Mouse (Mus musculus) lung, embryonic 15.5 days (tissue): ENCODE data around the gene Spata31d1b. TPM values are rescaled to one million over a fixed set of nuclear protein-coding genes. Genes with fewer than 3 reads are reported as not detected.
A peak's percentile ranks its signal among the peaks of the same experiment; 100 is the strongest.
"Not testable (repeated sequence)": the region's sequence is repeated elsewhere in the genome, so short reads cannot be mapped to it uniquely, and the experiment has no call there.

Experiments used
- ATAC-seq: fragments of 200-750 bp; cut with Nextera tagmentation; 2 replicates; pipeline ENCODE4 v1.8.0; 2017; ENCODE audit warnings: moderate number of reproducible peaks, borderline replicate concordance; ENCODE audit not compliant: low FRiP score, low TSS enrichment; ENCODE audit errors: extremely low read depth
- H3K27ac ChIP-seq: fragments of 300-500 bp; sonication (generic); 2 replicates; pipeline ENCODE4 v1.5.1; 2015; ENCODE audit warnings: moderate library complexity, mild to moderate bottlenecking, inconsistent platforms
- H3K27me3 ChIP-seq: fragments of 300-500 bp; sonication (generic); 2 replicates; pipeline ENCODE4 v1.6.1; 2015; ENCODE audit warnings: inconsistent platforms
- H3K36me3 ChIP-seq: fragments of 300-500 bp; sonication (generic); 2 replicates; pipeline ENCODE4 v1.6.1; 2015; ENCODE audit warnings: inconsistent platforms
- H3K4me1 ChIP-seq: fragments of 300-500 bp; sonication (generic); 2 replicates; pipeline ENCODE4 v1.6.1; 2015; ENCODE audit warnings: inconsistent platforms
- H3K4me2 ChIP-seq: fragments of 300-500 bp; sonication (generic); 2 replicates; pipeline ENCODE4 v1.6.1; 2015; ENCODE audit warnings: inconsistent platforms, mild to moderate bottlenecking, moderate library complexity
- H3K4me3 ChIP-seq: fragments of 300-500 bp; sonication (generic); 2 replicates; pipeline ENCODE4 v1.5.1; 2015; ENCODE audit warnings: mild to moderate bottlenecking, inconsistent platforms
- H3K9ac ChIP-seq: fragments of 300-500 bp; sonication (generic); 2 replicates; pipeline ENCODE4 v1.6.1; 2015; ENCODE audit warnings: inconsistent platforms
- H3K9me3 ChIP-seq: fragments of 300-500 bp; sonication (generic); 2 replicates; pipeline ENCODE4 v1.6.1; 2016; ENCODE audit warnings: inconsistent platforms
- whole genome bisulfite sequencing: fragments of 180-500 bp; shearing (Covaris S2); methylation state at CpG from one replicate; pipeline ENCODE4 v1.1.7; 2015; 5-methylcytosine and 5-hydroxymethylcytosine counted together
- polyA plus RNA-seq: library from polyadenylated mRNA; unstranded; fragments of >200 nt; fragmentation: Nextera tagmentation; extraction: Ambion mirVana; gene quantifications from 2 replicates; pipeline ENCODE4 v1.2.1, GENCODE M21; 2015

The Spata31d1b gene
- polyA plus RNA-seq, 1 experiment from 2014 or later, result not detected

GRCm38 (mm10) chr13:59699131-59699530 is 13.0 kb upstream of the Spata31d1b start:
- Histone ChIP-seq H3K4me2 (no peak overlapping the region), H3K27me3 (no peaks in the 10 kb centered on the region), H3K4me3 (no peak overlapping the region), H3K27ac (no peak overlapping the region), H3K9me3 (no peaks in the 10 kb centered on the region), H3K9ac (no peak overlapping the region), H3K36me3 (no peaks in the 10 kb centered on the region), H3K4me1 (peaks cover under 1% of the 10 kb centered on the region; the same call in 1 of the 2 replicates)
- ATAC-seq, result no peak
- WGBS, result 91% methylated on average over 8 of the region's 8 CpGs

- not testable (repeated sequence) for H3K4me1 ChIP-seq, ATAC-seq, H3K27me3 ChIP-seq, H3K9me3 ChIP-seq, H3K4me2 ChIP-seq, H3K36me3 ChIP-seq, H3K9ac ChIP-seq, H3K4me3 ChIP-seq, H3K27ac ChIP-seq
- 40% methylated on average over 1 of the region's 1 CpGs for WGBS
Measured at GRCm38 (mm10) chr13:59700137-59700536, 11.9 kb upstream of the Spata31d1b start.

GRCm38 (mm10) chr13:59703514-59703913 is 8.6 kb upstream of the Spata31d1b start:
- no peaks in the 10 kb centered on the region for H3K9me3 ChIP-seq
- H3K27ac ChIP-seq, result no peak overlapping the region
- 78% methylated on average over 12 of the region's 12 CpGs for WGBS
- H3K4me1 ChIP-seq, result peaks cover 8% of the 10 kb centered on the region; the same call in 1 of the 2 replicates
- no peak overlapping the region for H3K9ac ChIP-seq
- no peaks in the 10 kb centered on the region for H3K27me3 ChIP-seq
- H3K4me2 ChIP-seq, result no peak overlapping the region
- H3K4me3 ChIP-seq, result no peak overlapping the region
- no peak for ATAC-seq
- no peaks in the 10 kb centered on the region for H3K36me3 ChIP-seq

GRCm38 (mm10) chr13:59704562-59704961 is 7.5 kb upstream of the Spata31d1b start:
- peaks cover 8% of the 10 kb centered on the region; the same call in 1 of the 2 replicates for H3K4me1 ChIP-seq
- peak overlapping the region; percentile 10; the same call in 1 of the 2 replicates for H3K4me2 ChIP-seq
- no peak overlapping the region for H3K4me3 ChIP-seq
- no peaks in the 10 kb centered on the region for H3K36me3 ChIP-seq
- 28% methylated on average over 12 of the region's 12 CpGs for WGBS
- ATAC-seq, result no peak
- no peaks in the 10 kb centered on the region for H3K9me3 ChIP-seq
- no peak overlapping the region for H3K27ac ChIP-seq
- H3K9ac ChIP-seq, result no peak overlapping the region
- no peaks in the 10 kb centered on the region for H3K27me3 ChIP-seq

GRCm38 (mm10) chr13:59710230-59710629 is 1.9 kb upstream of the Spata31d1b start, which contains the start of gene Spata31d1a:
Gene Spata31d1a (minus strand): TSS chr13:59710330.
- Histone ChIP-seq H3K4me1 (no peaks in the 10 kb centered on the region), H3K27ac (no peak within 1 kb of the TSS), H3K4me2 (no peak within 1 kb of the TSS), H3K9me3 (no peaks in the 10 kb centered on the region), H3K27me3 (no peaks in the 10 kb centered on the region), H3K9ac (no peak within 1 kb of the TSS), H3K4me3 (no peak within 1 kb of the TSS), H3K36me3 (no peaks in the 10 kb centered on the region)
- 86% methylated on average over 15 of the region's 15 CpGs for WGBS
- ATAC-seq, result no peak

- Histone ChIP-seq H3K27ac (no peak overlapping the region), H3K4me1 (no peaks in the 10 kb centered on the region), H3K9ac (no peak overlapping the region), H3K9me3 (no peaks in the 10 kb centered on the region), H3K4me2 (no peak overlapping the region), H3K27me3 (no peaks in the 10 kb centered on the region), H3K4me3 (no peak overlapping the region), H3K36me3 (no peaks in the 10 kb centered on the region)
- 38% methylated on average over 3 of the region's 3 CpGs for WGBS
- ATAC-seq, result no peak
Measured at GRCm38 (mm10) chr13:59713710-59714109, 1.6 kb downstream of the Spata31d1b start.

- not testable (repeated sequence) for H3K36me3 ChIP-seq, H3K4me3 ChIP-seq, H3K4me1 ChIP-seq, ATAC-seq, H3K9me3 ChIP-seq, H3K9ac ChIP-seq, H3K27me3 ChIP-seq, H3K4me2 ChIP-seq, H3K27ac ChIP-seq
- 25% methylated on average over 6 of the region's 6 CpGs for WGBS
Measured at GRCm38 (mm10) chr13:59718857-59719440, 6.9 kb downstream of the Spata31d1b start.

GRCm38 (mm10) chr13:59719475-59719874 is 7.4 kb downstream of the Spata31d1b start:
- no peaks in the 10 kb centered on the region for H3K9me3 ChIP-seq
- no peaks in the 10 kb centered on the region for H3K36me3 ChIP-seq
- WGBS, result 90% methylated on average over 1 of the region's 1 CpGs
- H3K27me3 ChIP-seq, result no peaks in the 10 kb centered on the region
- H3K4me2 ChIP-seq, result no peak overlapping the region
- no peak overlapping the region for H3K4me3 ChIP-seq
- no peak overlapping the region for H3K27ac ChIP-seq
- no peak overlapping the region for H3K9ac ChIP-seq
- ATAC-seq, result no peak
- H3K4me1 ChIP-seq, result no peaks in the 10 kb centered on the region; the same call in 1 of the 2 replicates

- not testable (repeated sequence) for H3K4me1 ChIP-seq, H3K9me3 ChIP-seq, H3K4me2 ChIP-seq, H3K36me3 ChIP-seq, H3K27me3 ChIP-seq, H3K9ac ChIP-seq, H3K4me3 ChIP-seq, ATAC-seq, H3K27ac ChIP-seq
- 81% methylated on average over 1 of the region's 1 CpGs for WGBS
Measured at GRCm38 (mm10) chr13:59722089-59722488, 10.0 kb downstream of the Spata31d1b start.

- Histone ChIP-seq H3K4me2 (peak overlapping the region; percentile 46), H3K4me1 (no peaks in the 10 kb centered on the region; the same call in 1 of the 2 replicates), H3K27me3 (peaks cover 4% of the 10 kb centered on the region; the same call in 1 of the 2 replicates), H3K27ac (no peak overlapping the region), H3K4me3 (no peak overlapping the region; the same call in 1 of the 2 replicates), H3K9ac (no peak overlapping the region), H3K36me3 (no peaks in the 10 kb centered on the region), H3K9me3 (no peaks in the 10 kb centered on the region)
- no peak for ATAC-seq
- WGBS, result 31% methylated on average over 29 of the region's 29 CpGs
Measured at GRCm38 (mm10) chr13:59726139-59726867, 14.2 kb downstream of the Spata31d1b start.

- no peak overlapping the region for H3K9ac ChIP-seq
- H3K36me3 ChIP-seq, result no peaks in the 10 kb centered on the region
- WGBS, result 15% methylated on average over 7 of the region's 7 CpGs
- H3K4me2 ChIP-seq, result no peak overlapping the region
- H3K9me3 ChIP-seq, result no peaks in the 10 kb centered on the region
- H3K27me3 ChIP-seq, result peaks cover 4% of the 10 kb centered on the region; the same call in 1 of the 2 replicates
- no peaks in the 10 kb centered on the region; the same call in 1 of the 2 replicates for H3K4me1 ChIP-seq
- no peak overlapping the region for H3K4me3 ChIP-seq
- peak; percentile 67 for ATAC-seq
- H3K27ac ChIP-seq, result no peak overlapping the region
Measured at GRCm38 (mm10) chr13:59728378-59729093, 16.5 kb downstream of the Spata31d1b start.

GRCm38 (mm10) chr13:59731652-59732051 is 19.6 kb downstream of the Spata31d1b start, which contains the start of gene Spata31d1d:
Gene Spata31d1d (minus strand): TSS chr13:59731752.
- Histone ChIP-seq H3K36me3 (no peaks in the 10 kb centered on the region), H3K9me3 (no peaks in the 10 kb centered on the region), H3K27ac (no peak within 1 kb of the TSS), H3K4me1 (no peaks in the 10 kb centered on the region), H3K4me2 (no peak within 1 kb of the TSS), H3K27me3 (no peaks in the 10 kb centered on the region), H3K9ac (no peak within 1 kb of the TSS), H3K4me3 (no peak within 1 kb of the TSS)
- WGBS, result 29% methylated on average over 7 of the region's 7 CpGs
- ATAC-seq, result no peak
